Mouse (Mus musculus): ENCODE data around the gene Ube4b.

The Ube4b gene

GRCm38 (mm10) chr4:149339426-149340214 lies 86.9 kb downstream of the Ube4b start:
- no peak for DNase-seq (ENCODE audit: low spot score in 2 of 2)

- no peak for DNase-seq (ENCODE audit: low spot score in 2 of 2)
These were observed 88.4 kb downstream of the Ube4b start for GRCm38 (mm10) chr4:149338137-149338536.

- no peak for DNase-seq (ENCODE audit: low spot score in 2 of 2)
These were observed 89.2 kb downstream of the Ube4b start for GRCm38 (mm10) chr4:149337353-149337752.

- no peak for DNase-seq (ENCODE audit: low spot score in 2 of 2)
These were observed 90.2 kb downstream of the Ube4b start for GRCm38 (mm10) chr4:149336302-149336701.

- DNase-seq (ENCODE audit: low spot score in 2 of 2) = no peak
These were observed 91.7 kb downstream of the Ube4b start for GRCm38 (mm10) chr4:149334881-149335280.

- DNase-seq (ENCODE audit: low spot score in 2 of 2) = no peak
These were observed 93.8 kb downstream of the Ube4b start for GRCm38 (mm10) chr4:149332726-149333125.

GRCm38 (mm10) chr4:149330495-149330894 lies 96.1 kb downstream of the Ube4b start:
- no peak for DNase-seq (ENCODE audit: low spot score in 2 of 2)

- DNase-seq (ENCODE audit: low spot score in 2 of 2) = no peak
These were observed 97.8 kb downstream of the Ube4b start for GRCm38 (mm10) chr4:149328735-149329134.

- no peak for DNase-seq (ENCODE audit: low spot score in 2 of 2)
These were observed 99.3 kb downstream of the Ube4b start for GRCm38 (mm10) chr4:149327281-149327680.

GRCm38 (mm10) chr4:149325411-149326162 lies 101.0 kb downstream of the Ube4b start:
- no peak for DNase-seq (ENCODE audit: low spot score in 2 of 2)

- DNase-seq (ENCODE audit: low spot score in 2 of 2) = no peak
These were observed 102.8 kb downstream of the Ube4b start for GRCm38 (mm10) chr4:149323730-149324129.

GRCm38 (mm10) chr4:149322718-149323117 lies 103.8 kb downstream of the Ube4b start:
- no peak for DNase-seq (ENCODE audit: low spot score in 2 of 2)

GRCm38 (mm10) chr4:149322286-149322685 lies 104.3 kb downstream of the Ube4b start:
- DNase-seq (ENCODE audit: low spot score in 2 of 2) = no peak

GRCm38 (mm10) chr4:149319088-149319487 lies 107.5 kb downstream of the Ube4b start:
- DNase-seq (ENCODE audit: low spot score in 2 of 2) = no peak

GRCm38 (mm10) chr4:149317387-149317786 lies 109.2 kb downstream of the Ube4b start:
- peak in 1 of 2 experiments; percentile 42 for DNase-seq (ENCODE audit: low spot score in 2 of 2)

- no peak for DNase-seq (ENCODE audit: low spot score in 2 of 2)
These were observed 112.2 kb downstream of the Ube4b start for GRCm38 (mm10) chr4:149314275-149314837.

- no peak for DNase-seq (ENCODE audit: low spot score in 2 of 2)
These were observed 112.8 kb downstream of the Ube4b start for GRCm38 (mm10) chr4:149313558-149314253.

GRCm38 (mm10) chr4:149311996-149312395 lies 114.6 kb downstream of the Ube4b start:
- DNase-seq (ENCODE audit: low spot score in 2 of 2) = no peak

- no peak for DNase-seq (ENCODE audit: low spot score in 2 of 2)
These were observed 118.1 kb downstream of the Ube4b start for GRCm38 (mm10) chr4:149308491-149308820.

GRCm38 (mm10) chr4:149307596-149308490 lies 118.7 kb downstream of the Ube4b start, which contains the start of gene Kif1b:
Kif1b (minus strand) TSS chr4:149307693.
- DNase-seq (ENCODE audit: low spot score in 2 of 2) = peak; percentile 100

All from cerebellum, postnatal 4 days (tissue).